Mouse (Mus musculus) megakaryocyte, embryonic 14.5 days (primary cell): ENCODE measurements at regions not wholly inside any gene's neighbourhood (a gene's known extent, or its start where the extent isn't known, plus 50 kb on each side); places are given as distances from the start of the nearest gene placed in this dataset.
A peak's percentile ranks its signal among the peaks of the same experiment; 100 is the strongest.

Source experiments
- H3K27me3 ChIP-seq: replicated peaks from 2 replicates; pipeline ENCODE3; 2012; ENCODE audit warnings: inconsistent platforms
- H3K36me3 ChIP-seq: replicated peaks from 2 replicates; pipeline ENCODE3; 2012; ENCODE audit warnings: low read length, inconsistent platforms, mixed read lengths
- H3K4me1 ChIP-seq: 2 replicates; pipeline ENCODE4 v1.6.1; 2012; ENCODE audit warnings: inconsistent platforms
- H3K4me3 ChIP-seq: replicated peaks from 2 replicates; pipeline ENCODE3; 2012; ENCODE audit warnings: moderate library complexity, mild to moderate bottlenecking, inconsistent platforms
- H3K9me3 ChIP-seq: 2 replicates; pipeline ENCODE4 v1.6.1; 2012; ENCODE audit warnings: inconsistent platforms
- FLI1 ChIP-seq: IDR thresholded peaks from 2 replicates; pipeline ENCODE4 v1.6.1; 2012; ENCODE audit warnings: low read length, inconsistent platforms, mixed read lengths
- GATA1 ChIP-seq: IDR thresholded peaks from 3 replicates; pipeline ENCODE4 v1.6.1; 2012; ENCODE audit warnings: mixed read lengths, low read length, inconsistent platforms, borderline replicate concordance

DNA sequence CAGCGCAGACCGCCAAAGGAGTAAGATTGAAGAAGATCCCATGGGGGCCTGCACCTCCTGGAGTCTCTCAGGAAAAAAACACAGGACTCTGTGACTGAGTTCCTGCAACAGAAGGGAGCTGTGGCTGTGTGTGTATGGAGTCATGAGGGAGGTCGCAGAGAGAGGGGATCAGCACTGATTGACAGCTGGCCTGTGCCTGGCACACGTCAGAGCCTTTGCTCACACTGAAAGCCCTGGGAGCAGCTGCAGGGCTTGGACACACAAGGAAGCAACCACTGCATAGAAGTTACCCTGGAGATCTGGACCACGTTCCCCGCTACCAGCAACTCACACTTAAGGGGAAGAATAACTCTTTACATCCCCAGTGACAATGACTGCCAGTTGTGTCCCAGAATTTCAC, 92.3 kb upstream of the Lgalsl start:
- peaks cover 4% of the 10 kb centered on the region for H3K36me3 ChIP-seq
- H3K4me1 ChIP-seq = peaks cover 64% of the 10 kb centered on the region
- no peaks in the 10 kb centered on the region for H3K27me3 ChIP-seq
- no peaks in the 10 kb centered on the region for H3K9me3 ChIP-seq
- H3K4me3 ChIP-seq = no peak overlapping the region
- no peak for TF ChIP-seq GATA1

DNA sequence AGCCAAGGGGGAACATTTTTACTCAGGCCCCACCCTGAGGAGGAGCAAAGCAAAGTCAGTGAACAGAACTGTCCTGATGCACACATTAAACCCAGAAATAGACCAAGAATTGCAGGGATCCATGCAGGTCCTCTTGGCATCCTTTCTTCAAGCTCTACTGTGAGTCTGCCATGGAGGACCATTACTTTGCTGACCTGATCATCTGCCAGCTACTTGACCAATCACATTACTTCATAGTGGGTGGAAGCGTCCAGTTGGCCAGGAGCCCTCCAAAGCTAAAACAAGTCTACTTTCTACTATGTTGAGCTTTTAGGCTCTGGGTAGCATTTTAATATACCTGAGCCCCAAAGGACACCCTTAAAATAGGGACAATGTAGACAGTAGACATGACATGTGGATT, 98.6 kb upstream of the Lgalsl start:
- Histone ChIP-seq H3K9me3 (no peaks in the 10 kb centered on the region), H3K36me3 (no peaks in the 10 kb centered on the region), H3K4me3 (no peak overlapping the region), H3K4me1 (peaks cover 32% of the 10 kb centered on the region), H3K27me3 (no peaks in the 10 kb centered on the region)
- TF ChIP-seq GATA1 (no peak), FLI1 (no peak)

GRCm38 (mm10) chr11:20930045-20930444, 99.2 kb upstream of the Lgalsl start:
- Histone ChIP-seq H3K27me3 (no peaks in the 10 kb centered on the region), H3K4me1 (peaks cover 38% of the 10 kb centered on the region), H3K4me3 (no peak overlapping the region), H3K9me3 (no peaks in the 10 kb centered on the region), H3K36me3 (no peaks in the 10 kb centered on the region)
- TF ChIP-seq FLI1 (no peak), GATA1 (no peak)

GRCm38 (mm10) chr11:20930573-20930972, 99.7 kb upstream of the Lgalsl start:
- Histone ChIP-seq H3K27me3 (no peaks in the 10 kb centered on the region), H3K4me1 (peaks cover 42% of the 10 kb centered on the region), H3K9me3 (no peaks in the 10 kb centered on the region), H3K4me3 (no peak overlapping the region), H3K36me3 (no peaks in the 10 kb centered on the region)
- TF ChIP-seq GATA1 (no peak), FLI1 (no peak)

DNA sequence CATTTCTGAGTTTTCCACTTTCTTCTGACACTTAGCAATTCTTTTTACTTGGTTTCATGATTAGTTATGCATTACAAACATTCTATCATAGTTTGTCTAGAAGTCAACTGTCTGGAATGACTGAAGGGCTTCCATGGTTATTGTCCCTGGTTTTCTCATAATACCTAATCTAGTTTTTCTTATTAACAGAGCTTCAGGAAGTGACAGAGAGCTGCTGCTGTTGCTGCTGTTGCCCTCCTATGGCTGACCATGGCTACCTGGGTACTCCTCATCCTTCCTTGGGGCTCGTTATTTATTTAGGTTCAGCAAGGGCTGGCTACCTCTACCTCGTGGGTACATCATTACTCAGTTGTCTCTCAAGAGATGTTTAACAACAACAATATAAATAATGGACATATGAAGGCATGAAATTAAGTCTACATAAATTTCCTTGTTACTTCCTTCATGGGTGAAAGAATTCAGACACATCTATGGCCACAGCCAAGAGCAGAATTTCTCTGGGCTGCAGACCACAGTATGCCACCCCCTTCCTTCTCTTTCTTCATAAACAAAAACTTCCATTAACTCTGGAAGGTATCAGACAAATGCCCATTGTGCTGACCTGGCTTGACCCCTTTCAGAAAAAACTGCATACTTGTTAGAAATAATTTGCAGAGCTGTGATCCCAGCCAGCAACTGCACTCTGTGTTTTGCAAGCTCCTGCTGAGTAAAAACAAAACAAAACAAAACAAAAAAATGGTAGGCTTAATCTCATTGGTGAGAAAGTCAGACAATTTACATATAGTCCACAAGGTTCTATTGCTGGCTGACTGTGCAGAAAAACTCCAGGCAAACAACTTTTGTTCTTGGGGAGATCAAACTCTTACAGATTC, 103.6 kb upstream of the Lgalsl start:
- Histone ChIP-seq H3K4me3 (peak overlapping the region; percentile 65), H3K36me3 (no peaks in the 10 kb centered on the region), H3K27me3 (no peaks in the 10 kb centered on the region), H3K9me3 (no peaks in the 10 kb centered on the region), H3K4me1 (peaks cover 51% of the 10 kb centered on the region)
- TF ChIP-seq FLI1 = no peak
- no peak for TF ChIP-seq GATA1

- no peak for TF ChIP-seq FLI1
- TF ChIP-seq GATA1 = no peak
- H3K27me3 ChIP-seq = no peaks in the 10 kb centered on the region
Measured at GRCm38 (mm10) chr11:20935063-20935370, 104.2 kb upstream of the Lgalsl start.

GRCm38 (mm10) chr11:20935910-20936309, 105.1 kb upstream of the Lgalsl start:
- TF ChIP-seq FLI1 (no peak), GATA1 (no peak)
- peaks cover 51% of the 10 kb centered on the region for H3K4me1 ChIP-seq
- H3K36me3 ChIP-seq = no peaks in the 10 kb centered on the region
- no peaks in the 10 kb centered on the region for H3K27me3 ChIP-seq
- no peaks in the 10 kb centered on the region for H3K9me3 ChIP-seq
- H3K4me3 ChIP-seq = no peak overlapping the region

More at GRCm38 (mm10) chr11:20935063-20935370, 104.2 kb upstream of the Lgalsl start:
- H3K4me3 ChIP-seq = no peak overlapping the region
- no peaks in the 10 kb centered on the region for H3K36me3 ChIP-seq
- no peaks in the 10 kb centered on the region for H3K9me3 ChIP-seq
- peaks cover 53% of the 10 kb centered on the region for H3K4me1 ChIP-seq

- Histone ChIP-seq H3K9me3 (no peaks in the 10 kb centered on the region), H3K4me3 (peak overlapping the region; percentile 59), H3K27me3 (peaks cover 2% of the 10 kb centered on the region), H3K36me3 (no peaks in the 10 kb centered on the region), H3K4me1 (peaks cover 58% of the 10 kb centered on the region)
- no peak for TF ChIP-seq GATA1
Measured at GRCm38 (mm10) chr11:20936996-20937395, 106.1 kb upstream of the Lgalsl start.

DNA sequence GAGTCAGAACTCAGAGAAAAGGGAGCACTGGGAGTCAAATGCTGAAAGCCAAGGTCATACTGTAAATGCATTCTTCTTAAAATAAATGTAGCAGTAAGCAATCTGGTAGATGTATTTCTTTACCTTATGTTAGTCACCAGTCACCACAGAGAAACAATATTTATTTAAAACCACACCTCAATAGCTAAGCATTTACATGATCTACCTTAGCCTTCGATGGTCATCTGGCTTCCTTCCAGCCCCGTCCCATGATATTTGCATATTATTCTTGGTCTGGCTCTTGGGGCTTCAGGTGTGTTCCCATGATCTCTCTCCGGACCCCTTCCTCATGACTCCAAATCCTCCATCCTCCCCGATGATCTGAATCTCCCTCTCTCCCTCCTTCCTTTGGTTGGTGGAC, 107.1 kb upstream of the Lgalsl start:
- Histone ChIP-seq H3K36me3 (no peaks in the 10 kb centered on the region), H3K4me3 (no peak overlapping the region), H3K4me1 (peaks cover 58% of the 10 kb centered on the region), H3K27me3 (peaks cover 2% of the 10 kb centered on the region), H3K9me3 (no peaks in the 10 kb centered on the region)
- no peak for TF ChIP-seq FLI1
- no peak for TF ChIP-seq GATA1

DNA sequence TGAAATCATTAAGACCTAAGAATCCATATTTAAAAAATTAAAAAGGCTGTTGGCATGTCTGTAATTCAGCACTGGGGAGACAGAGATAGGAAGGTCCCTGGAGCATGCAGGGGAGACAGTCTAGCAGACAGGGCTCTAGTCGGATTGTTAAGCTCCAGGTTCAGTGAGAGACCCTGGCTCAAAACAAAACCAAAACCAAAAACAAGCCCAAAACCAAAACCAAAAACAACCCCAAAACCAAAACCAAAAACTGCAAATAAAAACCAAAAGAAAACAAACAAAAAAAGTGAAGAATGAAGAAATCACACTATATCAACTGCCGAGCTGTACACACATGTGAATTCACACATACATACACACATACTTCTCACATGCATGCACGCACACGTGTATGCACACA, 108.8 kb upstream of the Lgalsl start:
- peak overlapping the region; percentile 77 for H3K4me3 ChIP-seq
- H3K27me3 ChIP-seq = peaks cover 2% of the 10 kb centered on the region
- TF ChIP-seq FLI1 = no peak
- TF ChIP-seq GATA1 = no peak
- H3K9me3 ChIP-seq = no peaks in the 10 kb centered on the region
- peaks cover 50% of the 10 kb centered on the region for H3K4me1 ChIP-seq
- H3K36me3 ChIP-seq = no peaks in the 10 kb centered on the region
